Mouse (Mus musculus): ENCODE results near the gene Slc6a3. TPM values are rescaled to one million over a fixed set of nuclear protein-coding genes. Genes with fewer than 3 reads are reported as not detected.

Gene Slc6a3
- polyA plus RNA-seq, 1 experiment from 2014 or later, result 0.10 TPM

- H3K27me3 ChIP-seq (ENCODE audit: control insufficient read depth, insufficient read depth, low read length), result peaks cover 24% of the 10 kb centered on the region
- H3K9me3 ChIP-seq (replicated peaks; ENCODE audit: control insufficient read depth, low read length), result no peaks in the 10 kb centered on the region
- ATAC-seq (replicated peaks; ENCODE audit: insufficient number of reproducible peaks, low FRiP score, low TSS enrichment, low read depth) (no peak), DNase-seq (ENCODE audit: low spot score) (no peak)
- no peak overlapping the region for H3K27ac ChIP-seq (replicated peaks; ENCODE audit: low read depth, low read length)
- no peaks in the 10 kb centered on the region for H3K36me3 ChIP-seq (replicated peaks; ENCODE audit: control insufficient read depth, insufficient read depth, low read depth, low read length)
- 92% methylated on average over 3 of the region's 3 CpGs for WGBS
- H3K4me1 ChIP-seq (ENCODE audit: control insufficient read depth, insufficient read depth, low read length), result no peaks in the 10 kb centered on the region
- no peak overlapping the region for H3K4me3 ChIP-seq (ENCODE audit: low read depth, low read length)
- H3K4me2 ChIP-seq (ENCODE audit: low read depth, low read length), result no peak overlapping the region
- H3K9ac ChIP-seq (replicated peaks; ENCODE audit: low read length), result no peak overlapping the region
Measured at GRCm38 (mm10) chr13:73533716-73534115, 2.8 kb upstream of the Slc6a3 start.

GRCm38 (mm10) chr13:73535287-73535686 is 1.3 kb upstream of the Slc6a3 start:
- DNase-seq (ENCODE audit: low spot score) (no peak), ATAC-seq (replicated peaks; ENCODE audit: insufficient number of reproducible peaks, low FRiP score, low TSS enrichment, low read depth) (no peak)
- Histone ChIP-seq H3K27ac (replicated peaks; ENCODE audit: low read depth, low read length) (no peak overlapping the region), H3K9me3 (replicated peaks; ENCODE audit: control insufficient read depth, low read length) (no peaks in the 10 kb centered on the region), H3K4me2 (ENCODE audit: low read depth, low read length) (no peak overlapping the region), H3K27me3 (ENCODE audit: control insufficient read depth, insufficient read depth, low read length) (peaks cover 24% of the 10 kb centered on the region), H3K9ac (replicated peaks; ENCODE audit: low read length) (no peak overlapping the region), H3K4me1 (ENCODE audit: control insufficient read depth, insufficient read depth, low read length) (no peaks in the 10 kb centered on the region), H3K4me3 (ENCODE audit: low read depth, low read length) (no peak overlapping the region), H3K36me3 (replicated peaks; ENCODE audit: control insufficient read depth, insufficient read depth, low read depth, low read length) (no peaks in the 10 kb centered on the region)
- WGBS, result 65% methylated on average over 3 of the region's 3 CpGs

- 0 out of 2 replicates have a peak overlapping the region, but pooled peaks have one; percentile 22 for H3K9ac ChIP-seq (replicated peaks; ENCODE audit: low read length)
- no peaks in the 10 kb centered on the region for H3K9me3 ChIP-seq (replicated peaks; ENCODE audit: control insufficient read depth, low read length)
- peak overlapping the region; percentile 38 for H3K4me3 ChIP-seq (ENCODE audit: low read depth, low read length)
- H3K27me3 ChIP-seq (ENCODE audit: control insufficient read depth, insufficient read depth, low read length), result peaks cover 24% of the 10 kb centered on the region
- ATAC-seq (replicated peaks; ENCODE audit: insufficient number of reproducible peaks, low FRiP score, low TSS enrichment, low read depth), result no peak
- no peaks in the 10 kb centered on the region for H3K4me1 ChIP-seq (ENCODE audit: control insufficient read depth, insufficient read depth, low read length)
- peak overlapping the region; percentile 71 for H3K4me2 ChIP-seq (ENCODE audit: low read depth, low read length)
- no peak overlapping the region for H3K27ac ChIP-seq (replicated peaks; ENCODE audit: low read depth, low read length)
- H3K36me3 ChIP-seq (replicated peaks; ENCODE audit: control insufficient read depth, insufficient read depth, low read depth, low read length), result no peaks in the 10 kb centered on the region
- DNase-seq (ENCODE audit: low spot score), result no peak
- 17% methylated on average over 13 of the region's 13 CpGs for WGBS
Measured at GRCm38 (mm10) chr13:73536824-73537223, 277 bp downstream of the Slc6a3 start.

GRCm38 (mm10) chr13:73564201-73564600 is 27.7 kb downstream of the Slc6a3 start:
- Histone ChIP-seq H3K4me2 (ENCODE audit: low read depth, low read length) (no peak overlapping the region), H3K9ac (replicated peaks; ENCODE audit: low read length) (no peak overlapping the region), H3K27ac (replicated peaks; ENCODE audit: low read depth, low read length) (no peak overlapping the region), H3K9me3 (replicated peaks; ENCODE audit: control insufficient read depth, low read length) (no peaks in the 10 kb centered on the region), H3K4me1 (ENCODE audit: control insufficient read depth, insufficient read depth, low read length) (no peaks in the 10 kb centered on the region), H3K36me3 (replicated peaks; ENCODE audit: control insufficient read depth, insufficient read depth, low read depth, low read length) (no peaks in the 10 kb centered on the region), H3K27me3 (ENCODE audit: control insufficient read depth, insufficient read depth, low read length) (no peaks in the 10 kb centered on the region), H3K4me3 (ENCODE audit: low read depth, low read length) (no peak overlapping the region)
- ATAC-seq (replicated peaks; ENCODE audit: insufficient number of reproducible peaks, low FRiP score, low TSS enrichment, low read depth) (no peak), DNase-seq (ENCODE audit: low spot score) (no peak)
- 89% methylated on average over 5 of the region's 5 CpGs for WGBS

DNA sequence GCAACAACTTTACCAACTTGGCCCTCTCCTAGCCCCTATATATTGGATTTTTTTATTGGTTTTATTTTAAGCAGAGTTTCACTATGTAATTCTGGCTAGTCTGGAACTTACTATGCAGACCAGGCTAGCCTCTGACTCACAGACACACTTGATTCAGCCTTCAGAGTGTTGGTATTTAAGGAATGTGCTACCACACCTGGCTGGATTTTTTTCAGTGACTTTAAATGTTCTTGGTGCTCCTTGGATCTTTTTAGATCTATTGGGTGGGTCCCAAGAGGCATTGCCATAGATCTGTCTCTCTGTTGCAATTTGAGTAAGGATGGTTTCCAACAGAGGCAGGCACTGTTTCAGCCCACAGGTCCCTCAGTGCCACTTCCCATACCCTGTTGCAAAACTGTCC is 38.5 kb downstream of the Slc6a3 start:
- ATAC-seq (replicated peaks; ENCODE audit: insufficient number of reproducible peaks, low FRiP score, low TSS enrichment, low read depth), result no peak
- DNase-seq (ENCODE audit: low spot score), result no peak
- Histone ChIP-seq H3K4me3 (ENCODE audit: low read depth, low read length) (no peak overlapping the region), H3K36me3 (replicated peaks; ENCODE audit: control insufficient read depth, insufficient read depth, low read depth, low read length) (no peaks in the 10 kb centered on the region), H3K27ac (replicated peaks; ENCODE audit: low read depth, low read length) (no peak overlapping the region), H3K4me1 (ENCODE audit: control insufficient read depth, insufficient read depth, low read length) (no peaks in the 10 kb centered on the region), H3K27me3 (ENCODE audit: control insufficient read depth, insufficient read depth, low read length) (no peaks in the 10 kb centered on the region), H3K9me3 (replicated peaks; ENCODE audit: control insufficient read depth, low read length) (no peaks in the 10 kb centered on the region; the same call in 1 of the 2 replicates), H3K4me2 (ENCODE audit: low read depth, low read length) (no peak overlapping the region), H3K9ac (replicated peaks; ENCODE audit: low read length) (no peak overlapping the region)

DNA sequence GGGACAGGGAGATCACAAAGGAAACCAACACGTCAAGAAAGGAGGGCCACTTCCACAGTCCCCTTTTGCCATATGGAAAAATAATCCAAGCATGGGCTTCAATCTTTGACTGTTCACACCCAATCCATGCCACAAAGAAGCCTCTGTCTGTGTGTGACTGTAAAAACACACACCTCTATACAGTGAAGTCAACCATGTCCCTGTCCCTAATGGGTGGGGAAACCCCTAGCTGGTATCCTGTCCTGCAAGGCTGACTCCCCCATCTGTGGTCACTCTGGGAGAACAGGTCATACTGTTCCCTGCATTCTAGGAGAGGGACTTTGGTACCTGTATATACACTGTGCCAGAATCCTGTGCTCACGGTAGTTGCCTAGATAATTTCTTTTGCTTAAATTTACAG is 40.7 kb downstream of the Slc6a3 start:
- Histone ChIP-seq H3K27ac (replicated peaks; ENCODE audit: low read depth, low read length) (no peak overlapping the region), H3K27me3 (ENCODE audit: control insufficient read depth, insufficient read depth, low read length) (no peaks in the 10 kb centered on the region), H3K9ac (replicated peaks; ENCODE audit: low read length) (no peak overlapping the region), H3K4me1 (ENCODE audit: control insufficient read depth, insufficient read depth, low read length) (no peaks in the 10 kb centered on the region), H3K4me3 (ENCODE audit: low read depth, low read length) (no peak overlapping the region), H3K36me3 (replicated peaks; ENCODE audit: control insufficient read depth, insufficient read depth, low read depth, low read length) (no peaks in the 10 kb centered on the region), H3K4me2 (ENCODE audit: low read depth, low read length) (no peak overlapping the region), H3K9me3 (replicated peaks; ENCODE audit: control insufficient read depth, low read length) (no peaks in the 10 kb centered on the region)
- WGBS, result 73% methylated on average over 2 of the region's 2 CpGs
- ATAC-seq (replicated peaks; ENCODE audit: insufficient number of reproducible peaks, low FRiP score, low TSS enrichment, low read depth) (no peak), DNase-seq (ENCODE audit: low spot score) (no peak)

DNA sequence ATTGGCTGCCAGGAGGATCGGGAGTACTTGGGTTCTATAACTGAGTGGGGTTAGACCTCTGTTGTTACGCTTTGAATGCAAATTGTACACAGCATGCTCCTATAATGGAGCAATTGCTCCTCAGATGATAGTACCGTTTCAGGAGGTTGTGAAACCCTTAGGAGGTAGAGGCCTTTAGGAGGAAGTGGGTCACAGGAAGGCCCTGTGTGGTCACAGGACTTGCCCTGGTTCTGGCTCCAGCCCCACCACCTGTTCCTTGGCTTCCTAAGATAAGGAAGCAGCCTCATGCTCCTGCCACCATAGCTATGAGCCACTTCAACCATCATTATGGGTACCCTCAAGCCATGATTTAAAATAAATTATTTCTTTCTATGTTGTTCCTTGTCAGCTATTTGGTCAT is 54.9 kb downstream of the Slc6a3 start:
- WGBS, result 78% methylated on average over 3 of the region's 3 CpGs
- no peaks in the 10 kb centered on the region for H3K36me3 ChIP-seq (replicated peaks; ENCODE audit: control insufficient read depth, insufficient read depth, low read depth, low read length)
- H3K27ac ChIP-seq (replicated peaks; ENCODE audit: low read depth, low read length), result no peak overlapping the region
- H3K4me2 ChIP-seq (ENCODE audit: low read depth, low read length), result no peak overlapping the region
- no peaks in the 10 kb centered on the region for H3K27me3 ChIP-seq (ENCODE audit: control insufficient read depth, insufficient read depth, low read length)
- ATAC-seq (replicated peaks; ENCODE audit: insufficient number of reproducible peaks, low FRiP score, low TSS enrichment, low read depth) (no peak), DNase-seq (ENCODE audit: low spot score) (no peak)
- no peak overlapping the region for H3K4me3 ChIP-seq (ENCODE audit: low read depth, low read length)
- H3K9me3 ChIP-seq (replicated peaks; ENCODE audit: control insufficient read depth, low read length), result no peaks in the 10 kb centered on the region
- no peak overlapping the region for H3K9ac ChIP-seq (replicated peaks; ENCODE audit: low read length)
- H3K4me1 ChIP-seq (ENCODE audit: control insufficient read depth, insufficient read depth, low read length), result no peaks in the 10 kb centered on the region

- 47% methylated on average over 2 of the region's 2 CpGs for WGBS
- Histone ChIP-seq H3K9ac (replicated peaks; ENCODE audit: low read length) (no peak overlapping the region), H3K27me3 (ENCODE audit: control insufficient read depth, insufficient read depth, low read length) (no peaks in the 10 kb centered on the region), H3K4me2 (ENCODE audit: low read depth, low read length) (no peak overlapping the region), H3K4me1 (ENCODE audit: control insufficient read depth, insufficient read depth, low read length) (no peaks in the 10 kb centered on the region), H3K27ac (replicated peaks; ENCODE audit: low read depth, low read length) (no peak overlapping the region), H3K4me3 (ENCODE audit: low read depth, low read length) (no peak overlapping the region), H3K36me3 (replicated peaks; ENCODE audit: control insufficient read depth, insufficient read depth, low read depth, low read length) (no peaks in the 10 kb centered on the region), H3K9me3 (replicated peaks; ENCODE audit: control insufficient read depth, low read length) (no peaks in the 10 kb centered on the region)
- DNase-seq (ENCODE audit: low spot score) (no peak), ATAC-seq (replicated peaks; ENCODE audit: insufficient number of reproducible peaks, low FRiP score, low TSS enrichment, low read depth) (no peak)
Measured at GRCm38 (mm10) chr13:73592546-73592945, 56.0 kb downstream of the Slc6a3 start.

Measured in embryonic facial prominence, embryonic 11.5 days (tissue).